Mouse (Mus musculus): Measurements from ENCODE around the gene Tubgcp4. TPM values are rescaled to one million over a fixed set of nuclear protein-coding genes. Genes with fewer than 3 reads are reported as not detected.

Tubgcp4 gene
- polyA plus RNA-seq, 1 experiment, result 34.3 TPM

DNA sequence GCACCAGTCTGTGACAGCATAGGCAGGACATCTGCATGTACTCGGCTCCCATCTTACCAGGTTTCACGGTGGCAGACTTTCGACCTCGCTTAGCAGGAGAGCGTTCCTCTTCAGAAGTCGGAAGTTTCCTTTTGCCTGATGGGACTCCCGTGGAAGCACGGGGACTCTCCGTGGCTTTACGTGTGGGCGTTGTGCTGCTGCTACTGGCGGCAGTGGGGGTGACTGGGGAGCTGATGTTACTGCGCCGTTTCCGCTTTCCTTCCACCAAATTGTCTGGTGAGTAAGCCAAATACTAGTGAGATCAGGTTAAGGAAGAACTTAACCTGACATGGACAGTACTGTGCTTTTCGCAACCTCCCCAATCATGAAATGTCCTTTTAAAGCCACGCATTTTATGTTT lies 33.8 kb downstream of the Tubgcp4 start:
- DNase-seq (ENCODE audit: low spot score), result no peak

DNA sequence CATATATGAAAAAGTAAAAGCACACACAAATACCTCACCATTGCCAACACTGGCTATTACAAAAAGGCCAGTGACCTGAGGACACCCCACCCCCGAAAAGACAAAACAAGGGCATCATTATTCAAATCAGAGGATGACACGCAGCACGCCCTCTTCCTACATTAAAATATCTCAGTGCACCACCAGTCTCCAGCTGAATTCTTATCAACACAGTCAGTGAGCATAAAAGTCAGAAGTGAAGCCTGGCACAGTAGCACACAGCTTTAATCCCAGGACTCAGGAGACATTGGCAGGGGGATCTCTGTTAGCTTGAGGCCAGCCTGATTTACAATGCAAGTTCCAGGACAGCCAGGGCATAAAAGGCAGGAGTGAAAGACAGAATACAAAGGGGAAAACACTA lies 36.1 kb downstream of the Tubgcp4 start:
- DNase-seq (ENCODE audit: low spot score), result no peak

DNA sequence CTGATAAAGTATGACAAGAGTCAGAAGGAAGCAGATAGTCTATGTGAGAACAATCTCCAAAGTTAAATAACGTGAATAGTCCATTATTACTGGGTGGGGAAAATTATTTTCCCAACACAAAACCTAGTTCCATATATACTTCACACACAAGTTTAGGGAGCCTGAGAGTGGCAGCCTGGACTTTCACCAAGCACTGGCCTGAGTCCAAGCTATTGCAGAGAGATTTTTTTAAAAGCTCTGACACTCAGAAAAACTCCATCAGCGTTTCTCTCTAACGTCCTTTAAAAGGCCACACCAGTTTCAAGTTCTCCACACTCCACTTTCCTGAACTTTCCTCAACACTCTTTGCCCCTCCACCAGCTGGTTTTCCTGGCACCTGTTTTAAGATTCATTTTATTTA lies 44.0 kb downstream of the Tubgcp4 start:
- no peak for DNase-seq (ENCODE audit: low spot score)

DNA sequence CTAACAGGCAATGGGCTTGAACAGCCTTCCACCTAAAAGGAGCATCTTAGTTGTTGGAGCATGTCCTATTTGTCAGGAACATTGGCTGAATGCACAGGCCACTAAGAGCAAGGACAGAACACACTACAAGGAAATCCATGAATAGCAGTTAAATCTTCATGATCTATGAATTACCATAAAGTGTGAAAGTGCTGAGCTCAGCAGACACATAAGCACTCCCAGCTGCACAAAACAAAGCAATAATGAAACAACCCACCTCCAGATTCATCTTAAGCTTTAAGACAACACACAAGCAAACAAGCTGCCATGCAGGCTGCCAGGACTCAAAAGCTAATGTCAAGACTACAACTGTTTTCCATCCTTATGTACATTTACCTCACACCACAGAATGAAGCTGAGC lies 48.7 kb downstream of the Tubgcp4 start:
- DNase-seq (ENCODE audit: low spot score), result no peak

DNA sequence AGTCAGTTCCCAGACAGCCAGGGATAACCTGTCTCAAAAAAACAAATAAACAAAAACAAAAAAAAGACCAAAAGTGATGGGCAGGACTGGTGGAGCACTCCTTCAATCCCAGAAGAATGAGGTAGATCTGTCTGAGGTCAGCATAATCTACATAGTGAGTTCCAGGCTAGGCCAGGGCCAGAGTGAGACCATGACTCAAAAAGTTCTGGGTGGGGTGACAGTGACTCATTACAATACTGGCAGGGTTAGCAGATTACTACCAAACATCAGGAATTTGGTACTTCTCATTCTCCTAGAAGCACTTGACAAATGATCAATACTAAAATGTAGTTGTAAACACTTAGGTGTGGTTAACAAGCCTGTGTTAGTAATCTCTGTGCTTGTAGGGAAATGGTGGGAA lies 49.5 kb downstream of the Tubgcp4 start:
- no peak for DNase-seq (ENCODE audit: low spot score)

DNA sequence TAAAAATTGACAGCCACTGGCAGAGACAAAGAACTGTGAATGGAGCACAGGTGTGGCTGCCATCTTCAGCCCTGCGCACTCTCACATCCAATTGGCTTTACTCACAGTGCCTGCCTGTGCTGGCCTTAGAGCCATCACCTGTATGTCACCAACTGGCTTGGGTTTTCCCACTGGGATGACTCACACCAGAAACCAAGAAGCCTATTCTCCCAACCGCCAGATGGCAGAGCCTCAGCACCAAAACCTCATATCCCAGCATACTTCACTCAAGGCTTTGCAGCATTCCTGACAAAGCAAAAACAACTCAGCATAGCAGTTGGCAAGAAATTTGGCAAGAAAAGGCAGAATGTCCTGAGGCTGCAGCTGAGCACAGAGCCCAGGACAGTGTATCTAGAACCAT lies 52.6 kb downstream of the Tubgcp4 start:
- DNase-seq (ENCODE audit: low spot score), result no peak

DNA sequence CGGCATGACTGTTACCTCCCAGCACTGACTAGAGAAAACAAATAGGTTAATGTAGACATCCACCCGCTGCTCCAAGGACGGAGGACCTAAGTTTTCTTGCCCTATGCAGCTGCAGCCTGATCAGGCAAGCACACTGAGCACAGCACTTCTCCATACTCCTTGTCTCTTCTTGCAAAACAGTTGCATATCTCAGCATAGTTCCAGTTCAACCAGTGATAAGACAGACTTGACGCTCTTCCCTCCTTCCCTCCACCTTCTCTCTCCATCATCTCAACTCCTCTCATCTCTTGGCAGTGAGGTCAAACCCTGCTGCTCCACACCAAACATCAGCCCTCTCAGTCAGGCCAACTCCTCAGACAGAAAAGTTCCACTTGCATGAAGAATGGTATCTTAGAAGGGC lies 57.7 kb downstream of the Tubgcp4 start:
- no peak for DNase-seq (ENCODE audit: low spot score)

DNA sequence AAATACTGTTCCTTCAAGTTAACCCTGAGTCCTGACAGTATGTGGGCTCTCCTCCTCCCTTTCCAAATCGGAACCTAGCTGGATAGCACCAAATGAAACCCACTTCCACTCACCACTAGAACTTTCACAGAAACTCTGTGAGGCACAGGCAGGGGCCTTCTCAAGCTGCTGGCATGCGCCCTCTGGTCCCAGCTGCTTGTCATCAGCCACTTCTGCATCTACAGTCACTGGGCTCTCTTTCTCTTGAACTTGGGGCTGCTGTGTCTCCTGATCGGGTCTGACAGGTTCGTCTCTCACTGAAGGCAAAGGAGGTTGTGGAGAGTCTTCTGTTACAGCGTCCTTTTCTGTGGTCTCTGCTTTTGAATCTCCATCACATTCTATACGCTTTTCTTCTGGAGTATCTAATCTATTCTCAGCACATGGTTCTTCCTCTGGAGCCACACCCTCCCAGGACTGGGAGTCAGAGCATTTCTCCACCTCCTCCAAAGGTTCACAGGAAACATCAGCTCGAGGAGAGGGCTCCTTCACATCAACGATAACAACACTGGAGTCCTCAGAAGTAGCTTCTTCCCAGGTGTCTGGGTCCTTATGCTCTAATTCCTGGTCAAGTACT lies 65.1 kb downstream of the Tubgcp4 start:
- no peak for DNase-seq (ENCODE audit: low spot score)

DNA sequence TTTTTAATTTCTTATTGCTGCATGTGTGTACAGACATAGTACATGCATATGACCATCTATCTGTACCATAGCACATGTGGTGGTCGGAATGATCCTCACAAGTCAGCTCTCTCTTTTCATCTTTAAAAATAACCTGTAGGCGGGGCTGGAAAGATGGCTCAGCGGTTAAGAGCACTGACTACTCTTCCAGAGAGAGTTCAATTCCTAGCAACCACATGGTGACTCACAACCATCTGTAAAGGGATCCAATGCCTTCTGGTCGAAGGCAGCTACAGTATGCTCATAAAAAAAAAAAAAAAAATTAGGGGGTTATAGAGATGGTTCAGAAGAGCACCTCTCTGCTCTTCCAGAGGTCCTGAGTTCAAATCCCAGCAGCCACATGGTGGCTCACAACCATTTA lies 69.0 kb downstream of the Tubgcp4 start:
- DNase-seq (ENCODE audit: low spot score), result no peak

DNA sequence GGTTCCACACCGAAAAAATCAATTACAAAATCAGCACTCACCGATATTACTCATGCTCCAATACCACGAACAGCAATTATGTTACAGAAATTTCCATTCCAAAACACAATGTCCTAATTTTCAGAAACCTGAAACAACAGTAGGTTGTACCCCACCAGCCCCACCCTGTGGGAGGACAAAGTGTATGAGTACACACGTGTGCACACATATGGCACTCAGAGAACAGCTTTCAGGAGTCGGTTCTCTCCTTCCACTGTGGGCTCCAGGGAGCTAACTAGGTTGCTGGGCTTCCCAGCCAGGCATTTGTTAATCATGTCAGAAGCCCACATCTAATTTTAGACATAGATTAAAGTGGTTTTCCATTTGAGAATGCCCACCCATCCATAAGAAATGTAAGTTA lies 73.6 kb downstream of the Tubgcp4 start:
- no peak for DNase-seq (ENCODE audit: low spot score)

Other genes with a start within 250 kb of the Tubgcp4 start
- 12.7 and 15.8 TPM in 2 replicates for gene Ubr1, start 199.9 kb upstream of the Tubgcp4 start, polyA plus RNA-seq (2012; rRNA removed)
- gene Tmem62, start 193.6 kb upstream of the Tubgcp4 start, polyA plus RNA-seq (2012; rRNA removed), result 9.1 and 12.1 TPM in 2 replicates
- 61.7 and 71.0 TPM in 2 replicates for gene Ccndbp1, start 162.3 kb upstream of the Tubgcp4 start, polyA plus RNA-seq (2012; rRNA removed)
- 0.22 and 0.38 TPM in 2 replicates for gene Epb42, start 133.6 kb upstream of the Tubgcp4 start, polyA plus RNA-seq (2012; rRNA removed)
- 2.1 and 3.3 TPM in 2 replicates for gene Tgm5, start 84.8 kb upstream of the Tubgcp4 start, polyA plus RNA-seq (2012; rRNA removed)
- gene Tgm7, start 60.9 kb upstream of the Tubgcp4 start, polyA plus RNA-seq (2012; rRNA removed), result 0.47 and 0.88 TPM in 2 replicates
- 10.2 and 12.4 TPM in 2 replicates for gene Adal, start 30.2 kb upstream of the Tubgcp4 start, polyA plus RNA-seq (2012; rRNA removed)
- gene Lcmt2, start 30.0 kb upstream of the Tubgcp4 start, polyA plus RNA-seq (2012; rRNA removed), result 7.9 and 8.9 TPM in 2 replicates
- gene Zscan29, start 471 bp downstream of the Tubgcp4 start, polyA plus RNA-seq (2012; rRNA removed), result 6.6 and 9.4 TPM in 2 replicates
- 41.6 and 41.7 TPM in 2 replicates for gene Trp53bp1, start 100.8 kb downstream of the Tubgcp4 start, polyA plus RNA-seq (2012; rRNA removed)
- gene Map1a, start 118.9 kb downstream of the Tubgcp4 start, polyA plus RNA-seq (2012; rRNA removed), result 7.5 and 15.9 TPM in 2 replicates
- gene Ppip5k1, start 184.7 kb downstream of the Tubgcp4 start, polyA plus RNA-seq (2012; rRNA removed), result 25.3 and 27.1 TPM in 2 replicates
- 64.1 and 65.3 TPM in 2 replicates for gene Ckmt1, start 187.1 kb downstream of the Tubgcp4 start, polyA plus RNA-seq (2012; rRNA removed)
- 0.10 and 0.14 TPM in 2 replicates for gene Strc, start 216.5 kb downstream of the Tubgcp4 start, polyA plus RNA-seq (2012; rRNA removed)
- 173 and 200 TPM in 2 replicates for gene Pdia3, start 243.1 kb downstream of the Tubgcp4 start, polyA plus RNA-seq (2012; rRNA removed)
- gene Catsper2, start 243.1 kb downstream of the Tubgcp4 start, polyA plus RNA-seq (2012; rRNA removed), result 2.2 and 2.7 TPM in 2 replicates